Mouse (Mus musculus) myocyte (in vitro differentiated cells): ENCODE data around the gene Endog. TPM values are rescaled to one million over a fixed set of nuclear protein-coding genes. Genes with fewer than 3 reads are reported as not detected.
"Not testable (repeated sequence)": the region's sequence is repeated elsewhere in the genome, so short reads cannot be mapped to it uniquely, and the experiment has no call there.

Experiments used
- H3K27me3 ChIP-seq: one replicate; pipeline ENCODE4 v1.6.1; 2011; ENCODE audit not compliant: control insufficient read depth, insufficient read depth, insufficient read length
- H3K36me3 ChIP-seq: one replicate; pipeline ENCODE4 v1.6.1; 2011; ENCODE audit not compliant: control insufficient read depth, insufficient read depth
- H3K4me2 ChIP-seq: one replicate; pipeline ENCODE4 v1.6.1; 2011; ENCODE audit warnings: low read depth, control low read depth
- H3K4me3 ChIP-seq: one replicate; pipeline ENCODE4 v1.5.1; 2011; ENCODE audit warnings: mild to moderate bottlenecking, control low read depth, moderate library complexity
- H3K79me2 ChIP-seq: one replicate; pipeline ENCODE4 v1.6.1; 2011; ENCODE audit not compliant: control insufficient read depth, insufficient read depth
- H3ac ChIP-seq: one replicate; pipeline ENCODE4 v1.6.1; 2011; ENCODE audit not compliant: control insufficient read depth, insufficient read length
- CEBPB ChIP-seq: IDR thresholded peaks from 2 replicates; pipeline ENCODE4 v1.6.1; 2011; ENCODE audit warnings: mild to moderate bottlenecking, moderate library complexity; ENCODE audit not compliant: poor library complexity, insufficient read depth, severe bottlenecking
- E2F4 ChIP-seq: IDR thresholded peaks from one replicate; pipeline ENCODE4 v1.6.1; 2011; ENCODE audit warnings: mild to moderate bottlenecking, control low read depth, moderate library complexity; ENCODE audit not compliant: insufficient read depth
- MAX ChIP-seq: IDR thresholded peaks from one replicate; pipeline ENCODE4 v1.6.1; 2011; ENCODE audit warnings: low read depth, mild to moderate bottlenecking, control low read depth
- MYOD1 ChIP-seq, 3 experiments: IDR thresholded peaks; one replicate each; pipeline ENCODE4 v1.6.1; 2011; ENCODE audit warnings: control low read depth in 2 of 3, low read depth in 2 of 3, mild to moderate bottlenecking in 2 of 3, moderate library complexity in 1 of 3; ENCODE audit not compliant: insufficient read length in 2 of 3, control insufficient read depth in 1 of 3
- MYOG ChIP-seq, 3 experiments: IDR thresholded peaks; one replicate each; pipeline ENCODE4 v1.6.1; 2011; ENCODE audit warnings: control low read depth in 2 of 3, low read depth in 2 of 3, mild to moderate bottlenecking in 2 of 3; ENCODE audit not compliant: insufficient read length in 2 of 3, control insufficient read depth in 1 of 3, insufficient read depth in 1 of 3
- POLR2A ChIP-seq: IDR thresholded peaks from one replicate; pipeline ENCODE4 v1.6.1; 2011; ENCODE audit warnings: low read depth, mild to moderate bottlenecking, control low read depth, moderate library complexity; ENCODE audit not compliant: insufficient read length
- POLR2AphosphoS2 ChIP-seq: IDR thresholded peaks from one replicate; pipeline ENCODE4 v1.6.1; 2011; ENCODE audit warnings: low read depth, control low read depth; ENCODE audit not compliant: insufficient read length
- REST ChIP-seq: IDR thresholded peaks from one replicate; pipeline ENCODE4 v1.6.1; 2011; ENCODE audit warnings: mild to moderate bottlenecking, control low read depth, moderate library complexity; ENCODE audit not compliant: insufficient read depth, insufficient read length
- SRF ChIP-seq: IDR thresholded peaks from one replicate; pipeline ENCODE4 v1.6.1; 2011; ENCODE audit warnings: low read depth; ENCODE audit not compliant: control insufficient read depth, insufficient read length
- TCF12 ChIP-seq: IDR thresholded peaks from one replicate; pipeline ENCODE4 v1.6.1; 2011; ENCODE audit warnings: mild to moderate bottlenecking, control low read depth; ENCODE audit not compliant: poor library complexity, insufficient read depth, severe bottlenecking
- TCF3 ChIP-seq: IDR thresholded peaks from one replicate; pipeline ENCODE4 v1.6.1; 2011; ENCODE audit warnings: low read depth, control low read depth; ENCODE audit not compliant: insufficient read length
- USF1 ChIP-seq: IDR thresholded peaks from one replicate; pipeline ENCODE4 v1.6.1; 2011; ENCODE audit warnings: low read depth, mild to moderate bottlenecking, control low read depth, moderate library complexity
- polyA plus RNA-seq: library from polyadenylated mRNA; unstranded; fragments of >200 nt; fragmentation: generic; extraction: Trizol; gene quantifications from one replicate; pipeline ENCODE4 v1.2.1, GENCODE M21; 2012; ENCODE audit warnings: missing spikeins

Endog gene
- polyA plus RNA-seq, 1 experiment: 17.6 TPM

GRCm38 (mm10) chr2:30130156-30130555 lies 41.1 kb upstream of the Endog start:
- no peaks in the 10 kb centered on the region for H3K36me3 ChIP-seq
- H3K4me2 ChIP-seq: no peak overlapping the region
- no peaks in the 10 kb centered on the region for H3K27me3 ChIP-seq
- peaks cover 12% of the 10 kb centered on the region for H3K79me2 ChIP-seq
- H3ac ChIP-seq: no peak overlapping the region
- no peak overlapping the region for H3K4me3 ChIP-seq
- TF ChIP-seq MAX: no peak

- H3K4me3 ChIP-seq, H3ac ChIP-seq, H3K36me3 ChIP-seq, H3K27me3 ChIP-seq, H3K4me2 ChIP-seq: not testable (repeated sequence)
- peaks cover 12% of the 10 kb centered on the region for H3K79me2 ChIP-seq
These were observed 40.1 kb upstream of the Endog start for GRCm38 (mm10) chr2:30131240-30131639.

GRCm38 (mm10) chr2:30132801-30133612 lies 38.3 kb upstream of the Endog start:
- TF ChIP-seq CEBPB (0 out of 2 replicates have a peak, but pooled peaks have one; percentile 40), MYOD1 (IDR thresholded peaks at IDR 0.05; ENCODE audit: control insufficient read depth in 1 of 3, insufficient read length in 2 of 3, low read depth in 2 of 3) (no peak)
- peak overlapping the region; percentile 95 for H3K4me3 ChIP-seq
- peak overlapping the region; percentile 38 for H3ac ChIP-seq
- H3K4me2 ChIP-seq: peak overlapping the region; percentile 100
- H3K79me2 ChIP-seq: peaks cover 12% of the 10 kb centered on the region
- peaks cover 5% of the 10 kb centered on the region for H3K36me3 ChIP-seq
- H3K27me3 ChIP-seq: no peaks in the 10 kb centered on the region

- TF ChIP-seq CEBPB (no peak), POLR2AphosphoS2 (peak; percentile 100), SRF (peak; percentile 66), MYOG (IDR thresholded peaks at IDR 0.05; ENCODE audit: control insufficient read depth in 1 of 3, insufficient read depth in 1 of 3, insufficient read length in 2 of 3, low read depth in 2 of 3) (peak; percentile 24 to 71 (median 43)), REST (no peak), POLR2A (peak; percentile 99), MAX (no peak), USF1 (peak; percentile 99), E2F4 (no peak)
- no peaks in the 10 kb centered on the region for H3K27me3 ChIP-seq
- H3K36me3 ChIP-seq: peaks cover 10% of the 10 kb centered on the region
- peak within 1 kb of the TSS; percentile 95 for H3K4me3 ChIP-seq
- peaks cover 12% of the 10 kb centered on the region for H3K79me2 ChIP-seq
- H3K4me2 ChIP-seq: peak within 1 kb of the TSS; percentile 100
- peak within 1 kb of the TSS; percentile 38 for H3ac ChIP-seq
These were observed 37.5 kb upstream of the Endog start, which contains the start of gene Tbc1d13 for GRCm38 (mm10) chr2:30133613-30134377. TSS of gene Tbc1d13 (plus strand) at chr2:30133746.

GRCm38 (mm10) chr2:30134378-30134711 lies 36.9 kb upstream of the Endog start:
- no peak for TF ChIP-seq SRF
- TF ChIP-seq MYOD1 (IDR thresholded peaks at IDR 0.05; ENCODE audit: control insufficient read depth in 1 of 3, insufficient read length in 2 of 3, low read depth in 2 of 3): no peak
- no peak for TF ChIP-seq TCF12
- no peak for TF ChIP-seq MAX
- no peak for TF ChIP-seq REST
- TF ChIP-seq CEBPB: no peak
- no peak for TF ChIP-seq POLR2A
- TF ChIP-seq E2F4: no peak
- TF ChIP-seq TCF3: no peak
- no peak for TF ChIP-seq MYOG (IDR thresholded peaks at IDR 0.05; ENCODE audit: control insufficient read depth in 1 of 3, insufficient read depth in 1 of 3, insufficient read length in 2 of 3, low read depth in 2 of 3)
- no peak for TF ChIP-seq USF1
- no peak for TF ChIP-seq POLR2AphosphoS2
- Histone ChIP-seq H3K36me3 (peaks cover 10% of the 10 kb centered on the region), H3K79me2 (peaks cover 12% of the 10 kb centered on the region)

More at GRCm38 (mm10) chr2:30134378-30134711, 36.9 kb upstream of the Endog start:
- Histone ChIP-seq H3K4me3 (peak overlapping the region; percentile 95), H3K27me3 (no peaks in the 10 kb centered on the region), H3K4me2 (peak overlapping the region; percentile 86), H3ac (peak overlapping the region; percentile 38)
